Mouse (Mus musculus): Measurements from ENCODE around the gene Slc15a1. TPM values are rescaled to one million over a fixed set of nuclear protein-coding genes. Genes with fewer than 3 reads are reported as not detected.

Slc15a1 gene
- polyA plus RNA-seq, 1 experiment from 2014 or later: not detected

DNA sequence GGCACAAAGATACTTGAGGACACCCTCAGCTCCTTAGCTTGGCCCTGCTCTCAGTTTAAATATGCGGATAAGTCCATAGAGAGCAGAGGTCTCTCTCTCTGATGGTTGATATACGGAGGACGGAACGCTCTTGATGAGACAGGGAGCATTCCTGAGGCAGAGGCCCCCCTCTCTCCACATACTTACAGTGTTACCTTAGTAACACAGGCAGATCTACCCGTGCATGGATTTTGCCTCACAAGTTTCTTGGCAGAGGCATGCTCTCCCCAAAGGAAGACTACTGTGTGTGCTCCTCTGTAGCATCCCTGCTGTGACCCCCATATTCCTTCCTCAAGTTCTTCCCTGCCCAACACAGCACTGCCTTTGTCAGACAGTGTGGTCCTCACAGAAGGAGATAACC is 42.3 kb downstream of the Slc15a1 start:
- Histone ChIP-seq H3K9me3 (ENCODE audit: control insufficient read depth, low read length) (no peaks in the 10 kb centered on the region), H3K4me2 (ENCODE audit: low read depth, low read length) (no peak overlapping the region), H3K27ac (ENCODE audit: low read depth, low read length) (no peak overlapping the region), H3K4me1 (ENCODE audit: control insufficient read depth, insufficient read depth, low read length) (no peaks in the 10 kb centered on the region), H3K9ac (replicated peaks; ENCODE audit: low read depth, low read length) (no peak overlapping the region), H3K4me3 (ENCODE audit: low read depth, low read length) (no peak overlapping the region), H3K27me3 (ENCODE audit: control insufficient read depth, insufficient read depth, low read length) (no peaks in the 10 kb centered on the region), H3K36me3 (ENCODE audit: control insufficient read depth, insufficient read depth, low read length) (no peaks in the 10 kb centered on the region)
- 42% methylated on average over 5 of the region's 5 CpGs for WGBS
- ATAC-seq (ENCODE audit: low read depth): no peak

DNA sequence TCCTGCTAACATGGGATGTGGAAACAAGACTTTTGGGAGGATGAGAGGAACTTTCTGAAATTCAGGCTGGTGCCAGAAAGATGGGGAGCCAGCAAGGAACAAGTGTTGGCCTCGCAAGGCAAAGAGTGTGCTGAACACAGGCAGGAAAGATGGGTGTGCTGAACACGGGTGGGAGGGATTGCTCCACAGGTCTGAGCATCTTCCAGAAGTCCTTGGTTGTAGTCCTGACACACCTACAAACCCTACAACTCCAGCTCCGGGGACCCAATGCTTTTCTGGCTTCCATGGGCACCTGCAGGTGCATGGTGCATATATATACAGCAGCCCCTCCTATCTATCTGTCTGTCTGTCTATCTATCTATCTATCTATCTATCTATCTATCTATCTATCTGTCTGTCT is 44.1 kb downstream of the Slc15a1 start:
- no peak for ATAC-seq (ENCODE audit: low read depth)
- Histone ChIP-seq H3K4me2 (ENCODE audit: low read depth, low read length) (no peak overlapping the region), H3K9me3 (ENCODE audit: control insufficient read depth, low read length) (no peaks in the 10 kb centered on the region), H3K9ac (replicated peaks; ENCODE audit: low read depth, low read length) (no peak overlapping the region), H3K4me3 (ENCODE audit: low read depth, low read length) (no peak overlapping the region), H3K36me3 (ENCODE audit: control insufficient read depth, insufficient read depth, low read length) (no peaks in the 10 kb centered on the region), H3K4me1 (ENCODE audit: control insufficient read depth, insufficient read depth, low read length) (no peaks in the 10 kb centered on the region), H3K27ac (ENCODE audit: low read depth, low read length) (no peak overlapping the region), H3K27me3 (ENCODE audit: control insufficient read depth, insufficient read depth, low read length) (no peaks in the 10 kb centered on the region)
- 90% methylated on average over 3 of the region's 3 CpGs for WGBS

DNA sequence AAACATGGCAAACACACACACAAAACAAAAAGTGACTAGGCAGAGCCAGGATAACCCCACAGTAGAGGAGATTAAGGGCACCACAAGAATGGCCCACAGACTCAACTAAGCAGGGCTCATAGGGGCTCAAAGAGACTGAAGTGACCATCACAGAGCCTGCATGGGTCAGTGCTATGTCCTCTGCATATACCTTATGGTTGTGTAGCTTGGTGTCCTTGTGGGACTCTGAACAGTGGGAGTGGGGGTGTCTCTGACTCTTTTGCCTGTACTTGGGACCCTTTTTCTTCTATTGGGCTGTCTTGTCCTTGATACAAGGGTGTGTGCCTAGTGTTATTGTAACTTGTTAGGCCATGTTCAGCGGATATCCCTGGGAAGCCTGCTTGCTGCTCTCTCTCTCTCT is 46.5 kb downstream of the Slc15a1 start:
- no peaks in the 10 kb centered on the region for H3K9me3 ChIP-seq (ENCODE audit: control insufficient read depth, low read length)
- no peak for ATAC-seq (ENCODE audit: low read depth)
- H3K36me3 ChIP-seq (ENCODE audit: control insufficient read depth, insufficient read depth, low read length): no peaks in the 10 kb centered on the region
- no peak overlapping the region for H3K4me3 ChIP-seq (ENCODE audit: low read depth, low read length)
- H3K4me2 ChIP-seq (ENCODE audit: low read depth, low read length): no peak overlapping the region
- no peak overlapping the region for H3K27ac ChIP-seq (ENCODE audit: low read depth, low read length)
- H3K27me3 ChIP-seq (ENCODE audit: control insufficient read depth, insufficient read depth, low read length): no peaks in the 10 kb centered on the region
- no peaks in the 10 kb centered on the region for H3K4me1 ChIP-seq (ENCODE audit: control insufficient read depth, insufficient read depth, low read length)
- WGBS: 83% methylated on average over 1 of the region's 1 CpGs
- H3K9ac ChIP-seq (replicated peaks; ENCODE audit: low read depth, low read length): no peak overlapping the region

DNA sequence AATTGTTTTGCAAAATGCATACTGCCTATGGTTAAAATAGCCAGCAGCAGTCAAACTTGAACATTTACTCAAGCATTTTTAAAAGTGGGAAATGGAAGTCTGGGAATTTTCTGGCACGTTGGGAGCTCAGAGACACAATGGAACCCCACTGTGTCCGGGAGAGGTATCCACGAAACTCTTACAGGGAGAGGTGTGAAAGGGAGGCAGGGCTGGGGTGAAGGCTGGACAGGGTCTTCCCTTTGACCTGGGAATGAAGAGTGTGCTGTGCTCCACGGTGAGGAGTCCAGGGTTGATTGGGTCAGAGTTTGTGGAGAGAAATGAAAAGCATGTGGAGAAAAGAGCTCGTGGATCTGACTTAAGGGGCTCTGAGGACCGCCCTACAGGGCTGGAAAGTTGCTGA is 47.5 kb downstream of the Slc15a1 start:
- no peaks in the 10 kb centered on the region for H3K27me3 ChIP-seq (ENCODE audit: control insufficient read depth, insufficient read depth, low read length)
- H3K9ac ChIP-seq (replicated peaks; ENCODE audit: low read depth, low read length): no peak overlapping the region
- no peak overlapping the region for H3K4me2 ChIP-seq (ENCODE audit: low read depth, low read length)
- no peak overlapping the region for H3K27ac ChIP-seq (ENCODE audit: low read depth, low read length)
- H3K36me3 ChIP-seq (ENCODE audit: control insufficient read depth, insufficient read depth, low read length): no peaks in the 10 kb centered on the region
- 69% methylated on average over 6 of the region's 6 CpGs for WGBS
- no peaks in the 10 kb centered on the region for H3K9me3 ChIP-seq (ENCODE audit: control insufficient read depth, low read length)
- ATAC-seq (ENCODE audit: low read depth): no peak
- H3K4me1 ChIP-seq (ENCODE audit: control insufficient read depth, insufficient read depth, low read length): no peaks in the 10 kb centered on the region
- H3K4me3 ChIP-seq (ENCODE audit: low read depth, low read length): no peak overlapping the region

DNA sequence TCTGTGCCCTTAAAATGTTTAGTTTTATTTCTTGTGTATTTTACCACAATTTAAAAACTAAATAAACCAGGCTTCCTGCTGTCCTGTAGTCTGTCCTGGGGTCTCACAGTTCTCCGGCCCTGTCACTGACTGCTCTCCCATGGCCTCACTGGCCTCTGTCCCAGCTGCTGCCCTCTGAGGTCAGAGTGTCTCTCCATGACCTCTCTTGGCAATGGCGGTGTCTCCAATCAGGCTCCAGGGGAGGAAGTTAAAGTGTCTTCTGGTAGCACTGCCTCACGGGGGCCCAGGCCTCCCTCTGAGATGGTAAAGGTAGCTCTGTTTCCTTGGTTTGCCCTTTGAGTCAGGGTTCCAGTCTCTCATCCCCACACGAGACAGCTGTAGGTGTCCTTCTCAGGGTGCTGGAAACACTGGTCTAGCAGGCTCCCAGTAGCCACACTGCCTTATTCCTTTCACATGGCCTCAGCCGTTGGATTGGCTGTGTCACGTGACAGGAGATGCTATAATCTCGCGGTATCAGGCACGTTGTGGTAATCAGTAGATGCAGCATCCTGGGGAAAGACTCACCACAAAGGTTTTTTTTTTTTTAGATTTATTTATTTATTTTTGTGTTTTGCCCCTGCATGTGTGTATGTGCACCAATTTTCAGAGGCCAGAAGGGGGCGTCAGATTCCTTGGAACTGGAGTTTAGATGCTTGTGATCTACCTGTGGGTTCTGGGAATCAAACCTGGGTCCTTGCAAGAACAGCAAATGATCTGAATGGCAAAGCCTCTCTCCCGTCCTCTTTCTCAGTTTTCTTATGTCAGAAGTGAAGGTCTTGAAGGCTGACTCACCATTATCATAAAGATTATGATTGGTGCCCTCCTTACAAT is 48.4 kb downstream of the Slc15a1 start:
- Histone ChIP-seq H3K9ac (replicated peaks; ENCODE audit: low read depth, low read length) (no peak overlapping the region), H3K27ac (ENCODE audit: low read depth, low read length) (no peak overlapping the region), H3K36me3 (ENCODE audit: control insufficient read depth, insufficient read depth, low read length) (no peaks in the 10 kb centered on the region), H3K9me3 (ENCODE audit: control insufficient read depth, low read length) (no peaks in the 10 kb centered on the region), H3K4me3 (ENCODE audit: low read depth, low read length) (no peak overlapping the region), H3K4me1 (ENCODE audit: control insufficient read depth, insufficient read depth, low read length) (no peaks in the 10 kb centered on the region), H3K27me3 (ENCODE audit: control insufficient read depth, insufficient read depth, low read length) (no peaks in the 10 kb centered on the region), H3K4me2 (ENCODE audit: low read depth, low read length) (no peak overlapping the region)
- 86% methylated on average over 11 of the region's 11 CpGs for WGBS
- no peak for ATAC-seq (ENCODE audit: low read depth)

DNA sequence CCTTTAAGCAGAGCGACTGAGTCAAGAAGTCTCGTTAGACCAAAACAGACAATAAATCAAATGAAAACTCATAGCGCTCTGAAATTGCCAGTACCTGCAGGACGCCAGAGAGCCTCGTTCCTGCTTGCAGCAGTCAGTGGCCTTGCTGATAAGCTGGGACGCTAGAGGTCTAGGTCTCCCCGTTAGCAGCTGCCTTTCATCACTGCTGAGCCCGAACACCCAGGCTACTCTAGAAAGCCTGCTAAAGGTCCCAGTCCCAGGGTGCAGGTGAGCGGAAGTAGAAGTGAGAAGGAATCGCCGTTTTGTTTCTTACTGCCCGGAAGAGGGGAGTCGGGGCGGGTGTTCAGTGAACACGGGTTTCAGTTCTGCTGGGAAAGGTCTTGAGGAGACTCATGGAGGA is 49.1 kb downstream of the Slc15a1 start:
- H3K27me3 ChIP-seq (ENCODE audit: control insufficient read depth, insufficient read depth, low read length): no peaks in the 10 kb centered on the region
- 90% methylated on average over 15 of the region's 15 CpGs for WGBS
- H3K4me1 ChIP-seq (ENCODE audit: control insufficient read depth, insufficient read depth, low read length): no peaks in the 10 kb centered on the region
- ATAC-seq (ENCODE audit: low read depth): no peak
- no peaks in the 10 kb centered on the region for H3K9me3 ChIP-seq (ENCODE audit: control insufficient read depth, low read length)
- no peak overlapping the region for H3K9ac ChIP-seq (replicated peaks; ENCODE audit: low read depth, low read length)
- no peak overlapping the region for H3K27ac ChIP-seq (ENCODE audit: low read depth, low read length)
- H3K4me3 ChIP-seq (ENCODE audit: low read depth, low read length): no peak overlapping the region
- H3K36me3 ChIP-seq (ENCODE audit: control insufficient read depth, insufficient read depth, low read length): no peaks in the 10 kb centered on the region
- H3K4me2 ChIP-seq (ENCODE audit: low read depth, low read length): no peak overlapping the region

DNA sequence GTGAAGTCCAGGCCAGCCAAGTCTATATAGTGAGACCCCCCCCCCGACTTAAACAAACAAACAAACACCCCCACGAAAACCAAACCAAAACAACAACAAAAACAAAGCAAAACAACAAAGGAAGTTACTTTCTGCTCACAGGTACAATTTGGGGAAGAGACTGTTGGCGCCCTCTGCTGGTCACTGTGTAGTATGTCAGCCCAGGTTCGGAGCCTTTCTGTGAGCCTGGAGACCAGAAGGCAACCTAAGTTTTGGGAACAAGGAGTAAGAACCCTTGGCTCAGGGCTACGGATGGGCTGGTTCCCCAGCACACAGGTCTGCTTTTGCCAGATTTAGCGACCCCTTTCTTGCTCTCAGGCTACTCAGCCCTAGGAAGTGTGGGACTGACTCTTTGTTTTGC is 49.5 kb downstream of the Slc15a1 start:
- no peaks in the 10 kb centered on the region for H3K36me3 ChIP-seq (ENCODE audit: control insufficient read depth, insufficient read depth, low read length)
- H3K4me1 ChIP-seq (ENCODE audit: control insufficient read depth, insufficient read depth, low read length): no peaks in the 10 kb centered on the region
- 12% methylated on average over 6 of the region's 6 CpGs for WGBS
- no peak for ATAC-seq (ENCODE audit: low read depth)
- no peak overlapping the region for H3K27ac ChIP-seq (ENCODE audit: low read depth, low read length)
- H3K9ac ChIP-seq (replicated peaks; ENCODE audit: low read depth, low read length): no peak overlapping the region
- no peaks in the 10 kb centered on the region for H3K27me3 ChIP-seq (ENCODE audit: control insufficient read depth, insufficient read depth, low read length)
- no peak overlapping the region for H3K4me2 ChIP-seq (ENCODE audit: low read depth, low read length)
- no peak overlapping the region for H3K4me3 ChIP-seq (ENCODE audit: low read depth, low read length)
- H3K9me3 ChIP-seq (ENCODE audit: control insufficient read depth, low read length): no peaks in the 10 kb centered on the region

DNA sequence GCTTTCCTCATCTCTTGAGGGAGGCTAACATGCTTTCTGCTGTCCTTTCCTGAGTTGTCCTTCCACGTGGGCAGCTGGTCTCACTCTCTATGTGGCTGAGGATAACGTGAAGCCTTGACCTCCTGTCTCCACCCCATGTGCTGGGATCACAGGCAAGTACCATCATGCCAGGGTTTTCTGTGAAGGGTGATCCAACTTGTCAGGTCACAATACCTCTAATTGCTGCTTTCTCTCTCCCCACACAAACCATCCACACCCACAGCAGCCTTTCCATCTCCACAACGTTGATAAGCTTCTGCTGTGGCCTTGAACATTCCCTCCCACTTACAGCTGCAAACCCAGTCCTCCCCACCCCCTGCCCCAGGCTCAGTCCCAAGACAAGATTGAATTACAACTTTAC is 51.9 kb downstream of the Slc15a1 start:
- H3K4me2 ChIP-seq (ENCODE audit: low read depth, low read length): no peak overlapping the region
- no peak overlapping the region for H3K27ac ChIP-seq (ENCODE audit: low read depth, low read length)
- ATAC-seq (ENCODE audit: low read depth): no peak
- H3K36me3 ChIP-seq (ENCODE audit: control insufficient read depth, insufficient read depth, low read length): no peaks in the 10 kb centered on the region
- H3K27me3 ChIP-seq (ENCODE audit: control insufficient read depth, insufficient read depth, low read length): no peaks in the 10 kb centered on the region
- no peaks in the 10 kb centered on the region for H3K4me1 ChIP-seq (ENCODE audit: control insufficient read depth, insufficient read depth, low read length)
- WGBS: 80% methylated on average over 3 of the region's 3 CpGs
- no peak overlapping the region for H3K4me3 ChIP-seq (ENCODE audit: low read depth, low read length)
- no peaks in the 10 kb centered on the region for H3K9me3 ChIP-seq (ENCODE audit: control insufficient read depth, low read length)
- H3K9ac ChIP-seq (replicated peaks; ENCODE audit: low read depth, low read length): no peak overlapping the region

DNA sequence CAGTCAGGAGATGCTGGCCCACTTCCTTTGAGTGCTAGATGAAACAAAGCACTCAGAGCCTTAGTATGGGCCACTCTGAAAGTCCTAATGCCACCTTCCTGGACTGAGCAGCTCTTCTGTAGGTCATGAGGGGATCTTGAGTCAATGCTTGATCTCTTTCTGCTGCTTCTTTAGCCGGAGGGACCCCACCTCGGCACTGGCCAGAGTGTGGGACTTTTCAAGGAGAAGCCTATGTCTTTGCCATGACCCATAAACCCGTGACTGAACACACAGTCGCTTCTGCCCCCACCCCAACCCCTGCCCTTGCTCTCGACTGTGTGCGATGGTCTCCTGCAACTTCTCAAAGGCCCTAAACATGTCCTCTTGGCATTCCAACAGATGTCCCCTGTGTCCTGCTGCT is 52.8 kb downstream of the Slc15a1 start:
- no peaks in the 10 kb centered on the region for H3K9me3 ChIP-seq (ENCODE audit: control insufficient read depth, low read length)
- 84% methylated on average over 6 of the region's 6 CpGs for WGBS
- no peak for ATAC-seq (ENCODE audit: low read depth)
- H3K4me2 ChIP-seq (ENCODE audit: low read depth, low read length): no peak overlapping the region
- no peaks in the 10 kb centered on the region for H3K36me3 ChIP-seq (ENCODE audit: control insufficient read depth, insufficient read depth, low read length)
- H3K27me3 ChIP-seq (ENCODE audit: control insufficient read depth, insufficient read depth, low read length): no peaks in the 10 kb centered on the region
- H3K27ac ChIP-seq (ENCODE audit: low read depth, low read length): no peak overlapping the region
- H3K4me1 ChIP-seq (ENCODE audit: control insufficient read depth, insufficient read depth, low read length): no peaks in the 10 kb centered on the region
- no peak overlapping the region for H3K4me3 ChIP-seq (ENCODE audit: low read depth, low read length)
- no peak overlapping the region for H3K9ac ChIP-seq (replicated peaks; ENCODE audit: low read depth, low read length)

Data from neural tube, embryonic 14.5 days (tissue).